Mouse (Mus musculus) forebrain, embryonic 12.5 days (tissue): Measurements from ENCODE around the gene Cipc. TPM values are rescaled to one million over a fixed set of nuclear protein-coding genes. Genes with fewer than 3 reads are reported as not detected.

ENCODE experiments used
- ATAC-seq: fragments of 200-750 bp; cut with Nextera tagmentation; 2 replicates; pipeline ENCODE4 v1.8.0; 2017; ENCODE audit warnings: moderate TSS enrichment; ENCODE audit not compliant: low FRiP score
- H3K27ac ChIP-seq: fragments of 300-500 bp; sonication (generic); 2 replicates; pipeline ENCODE4 v1.5.1; 2016; ENCODE audit warnings: mild to moderate bottlenecking
- H3K27me3 ChIP-seq: fragments of 300-500 bp; sonication (generic); 2 replicates; pipeline ENCODE4 v1.6.1; 2016; ENCODE audit warnings: mild to moderate bottlenecking
- H3K36me3 ChIP-seq: fragments of 300-500 bp; sonication (generic); replicated peaks from 2 replicates; pipeline ENCODE4 v1.6.1; 2016; ENCODE audit warnings: mild to moderate bottlenecking
- H3K4me1 ChIP-seq: fragments of 300-500 bp; sonication (generic); 2 replicates; pipeline ENCODE4 v1.6.1; 2016
- H3K4me2 ChIP-seq: fragments of 300-500 bp; sonication (generic); 2 replicates; pipeline ENCODE4 v1.6.1; 2016; ENCODE audit warnings: mild to moderate bottlenecking, moderate library complexity
- H3K4me3 ChIP-seq: fragments of 300-500 bp; sonication (generic); replicated peaks from 2 replicates; pipeline ENCODE4 v1.5.1; 2016; ENCODE audit warnings: mild to moderate bottlenecking
- H3K9ac ChIP-seq: fragments of 300-500 bp; sonication (generic); 2 replicates; pipeline ENCODE4 v1.6.1; 2016; ENCODE audit warnings: mild to moderate bottlenecking
- H3K9me3 ChIP-seq: fragments of 300-500 bp; sonication (generic); 2 replicates; pipeline ENCODE4 v1.6.1; 2016
- WGBS: fragments of 180-500 bp; shearing (Covaris S2); methylation state at CpG from one replicate; pipeline ENCODE4 v1.1.7; 2016; 5-methylcytosine and 5-hydroxymethylcytosine counted together
- polyA plus RNA-seq: library from polyadenylated mRNA; unstranded; fragments of >200 nt; fragmentation: Nextera tagmentation; extraction: Ambion mirVana; gene quantifications from 2 replicates; pipeline ENCODE4 v1.2.1, GENCODE M21; 2016

Cipc gene
- 49.5 and 51.4 TPM in 2 replicates for polyA plus RNA-seq

DNA sequence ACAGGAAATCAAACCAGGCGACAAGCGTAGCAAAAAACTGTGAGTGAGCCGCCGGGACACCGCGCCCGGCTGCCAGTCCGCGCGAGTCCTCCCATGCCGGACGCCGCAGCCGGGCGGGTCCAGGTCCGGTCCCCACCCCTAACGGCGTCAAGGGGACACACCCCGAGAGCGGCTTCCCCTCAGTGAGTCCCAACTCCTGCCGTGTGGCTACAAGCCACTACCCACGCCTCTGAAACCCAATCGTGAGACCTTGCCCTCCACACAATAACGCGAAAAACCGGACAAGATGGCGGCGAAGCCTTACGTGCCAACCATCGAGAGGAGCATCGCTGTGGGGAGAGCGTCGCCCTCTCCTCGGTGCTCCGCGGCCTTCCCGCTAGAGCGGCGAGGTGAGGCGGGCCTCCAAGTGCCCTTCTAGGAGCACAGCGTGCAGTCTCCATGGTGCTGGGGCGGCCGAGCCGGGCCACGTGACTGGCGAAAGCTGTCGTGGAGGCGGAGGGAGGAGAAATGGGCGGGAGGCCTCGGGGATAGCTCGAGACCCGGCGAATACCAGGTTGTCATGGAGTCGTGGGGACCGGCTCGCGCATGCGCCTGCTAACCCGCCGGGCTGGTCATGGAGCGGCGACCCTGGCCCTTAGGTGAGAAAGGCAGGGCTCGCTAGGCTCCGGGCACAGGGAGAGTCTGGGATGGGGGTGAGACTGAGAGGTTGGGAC is at the start of gene Cipc:
Cipc (plus strand) TSS at position 182 of the 713 bp plus-strand sequence.
- ATAC-seq = peak; percentile 97
- H3K4me1 ChIP-seq = peaks cover 57% of the 10 kb centered on the region
- H3K9ac ChIP-seq = peak within 1 kb of the TSS; percentile 91
- no peaks in the 10 kb centered on the region for H3K27me3 ChIP-seq
- H3K36me3 ChIP-seq = peaks cover 4% of the 10 kb centered on the region; the same call in 1 of the 2 replicates
- H3K9me3 ChIP-seq = no peaks in the 10 kb centered on the region
- peak within 1 kb of the TSS; percentile 64 for H3K4me3 ChIP-seq
- WGBS = under 1% methylated on average over 64 of the region's 64 CpGs
- peak within 1 kb of the TSS; percentile 94 for H3K4me2 ChIP-seq
- H3K27ac ChIP-seq = peak within 1 kb of the TSS; percentile 99

DNA sequence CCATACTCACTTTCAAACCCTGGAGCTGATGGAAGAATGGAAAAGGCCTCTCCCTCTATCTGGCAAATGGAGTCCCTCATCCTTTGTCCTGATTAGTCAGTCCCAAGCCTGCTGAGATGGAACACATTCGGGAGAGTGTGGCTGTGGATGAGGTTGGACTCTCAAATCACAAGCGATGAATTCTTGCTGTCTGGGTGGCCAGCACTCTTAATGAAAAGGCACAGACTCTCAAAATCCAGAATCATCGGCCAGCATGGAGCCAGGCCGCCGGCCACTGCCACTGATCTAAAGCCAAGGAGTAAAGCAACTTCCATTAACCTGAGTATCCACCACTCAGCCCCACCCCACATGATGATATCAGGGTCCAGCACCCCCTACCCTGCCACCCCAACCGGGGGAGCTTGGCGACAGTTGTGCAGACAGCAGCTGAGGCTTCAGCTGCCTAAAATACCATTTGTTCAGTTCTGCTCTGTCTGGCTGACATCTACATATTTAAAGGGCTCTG is 49.0 kb upstream of the Cipc start:
- Histone ChIP-seq H3K36me3 (no peaks in the 10 kb centered on the region), H3K9me3 (no peaks in the 10 kb centered on the region), H3K4me3 (no peak overlapping the region), H3K27ac (peak overlapping the region; percentile 98), H3K4me2 (peak overlapping the region; percentile 63), H3K4me1 (peaks cover 67% of the 10 kb centered on the region), H3K9ac (peak overlapping the region; percentile 36), H3K27me3 (no peaks in the 10 kb centered on the region)
- WGBS = 39% methylated on average over 7 of the region's 7 CpGs
- ATAC-seq = no peak

DNA sequence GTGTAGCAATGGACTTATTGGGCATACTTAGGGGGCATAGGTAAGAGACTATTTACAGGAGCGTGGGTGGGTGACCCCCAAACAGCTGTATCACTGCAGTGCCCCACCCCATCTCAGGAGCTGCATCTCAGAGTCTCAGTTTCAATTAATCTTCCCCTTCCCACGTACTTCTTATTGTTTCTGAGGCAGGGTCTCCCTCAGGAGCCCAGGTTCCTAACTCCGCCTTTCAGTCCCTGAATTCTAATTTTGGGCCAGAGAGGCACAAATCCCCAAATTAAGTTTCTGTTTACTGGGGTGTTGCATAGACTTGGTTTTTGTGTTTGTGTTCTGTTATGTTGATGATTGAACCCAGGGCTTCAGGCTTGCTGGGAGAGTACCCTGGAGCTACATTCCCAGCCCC is 48.4 kb upstream of the Cipc start:
- Histone ChIP-seq H3K9me3 (no peaks in the 10 kb centered on the region), H3K27me3 (no peaks in the 10 kb centered on the region), H3K36me3 (no peaks in the 10 kb centered on the region), H3K9ac (peak overlapping the region; percentile 36), H3K27ac (peak overlapping the region; percentile 98), H3K4me3 (no peak overlapping the region), H3K4me2 (0 out of 2 replicates have a peak overlapping the region, but pooled peaks have one; percentile 63), H3K4me1 (peaks cover 61% of the 10 kb centered on the region)
- ATAC-seq = no peak
- WGBS = 43% methylated on average over 3 of the region's 3 CpGs

DNA sequence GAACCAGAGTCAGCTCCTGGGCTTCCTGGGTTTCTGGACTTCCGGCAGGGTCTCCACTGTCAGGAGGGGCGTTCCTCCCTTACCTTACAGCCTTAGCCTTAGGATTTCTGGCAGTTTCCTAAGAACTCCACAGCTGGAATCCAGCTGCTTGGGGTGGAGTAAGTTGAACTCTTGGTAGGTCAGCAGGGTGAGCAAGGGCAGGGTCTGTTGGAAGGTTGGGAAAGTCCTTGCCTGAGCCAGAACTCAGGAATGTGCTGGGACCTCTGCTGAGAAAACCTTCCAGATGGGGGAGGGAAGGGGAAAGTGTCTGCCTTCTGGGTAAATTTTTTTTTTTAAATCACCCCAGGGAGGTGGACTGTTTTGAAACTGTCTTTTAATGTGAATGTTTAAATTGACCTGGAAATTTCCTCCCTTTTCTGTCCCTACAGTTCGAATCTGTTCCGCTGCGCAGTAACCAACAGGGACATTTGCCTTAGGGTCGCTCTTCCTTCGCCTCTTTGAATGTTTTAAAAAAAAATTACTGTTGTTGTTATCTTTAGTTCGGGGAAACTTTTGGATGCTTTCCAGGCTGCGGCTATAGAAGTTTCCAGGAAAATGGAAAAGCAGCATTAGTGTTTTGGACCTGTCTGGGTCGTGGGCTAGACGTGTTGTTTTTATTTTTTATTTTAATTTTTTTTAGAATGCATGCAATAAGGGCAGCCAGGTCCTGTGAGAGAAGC is 47.2 kb upstream of the Cipc start:
- WGBS = 76% methylated on average over 11 of the region's 11 CpGs
- peaks cover 56% of the 10 kb centered on the region for H3K4me1 ChIP-seq
- H3K9ac ChIP-seq = no peak overlapping the region
- peak overlapping the region; percentile 9; the same call in 1 of the 2 replicates for H3K27ac ChIP-seq
- no peak for ATAC-seq
- H3K4me2 ChIP-seq = no peak overlapping the region
- H3K27me3 ChIP-seq = no peaks in the 10 kb centered on the region
- no peaks in the 10 kb centered on the region for H3K9me3 ChIP-seq
- H3K4me3 ChIP-seq = no peak overlapping the region
- H3K36me3 ChIP-seq = no peaks in the 10 kb centered on the region

DNA sequence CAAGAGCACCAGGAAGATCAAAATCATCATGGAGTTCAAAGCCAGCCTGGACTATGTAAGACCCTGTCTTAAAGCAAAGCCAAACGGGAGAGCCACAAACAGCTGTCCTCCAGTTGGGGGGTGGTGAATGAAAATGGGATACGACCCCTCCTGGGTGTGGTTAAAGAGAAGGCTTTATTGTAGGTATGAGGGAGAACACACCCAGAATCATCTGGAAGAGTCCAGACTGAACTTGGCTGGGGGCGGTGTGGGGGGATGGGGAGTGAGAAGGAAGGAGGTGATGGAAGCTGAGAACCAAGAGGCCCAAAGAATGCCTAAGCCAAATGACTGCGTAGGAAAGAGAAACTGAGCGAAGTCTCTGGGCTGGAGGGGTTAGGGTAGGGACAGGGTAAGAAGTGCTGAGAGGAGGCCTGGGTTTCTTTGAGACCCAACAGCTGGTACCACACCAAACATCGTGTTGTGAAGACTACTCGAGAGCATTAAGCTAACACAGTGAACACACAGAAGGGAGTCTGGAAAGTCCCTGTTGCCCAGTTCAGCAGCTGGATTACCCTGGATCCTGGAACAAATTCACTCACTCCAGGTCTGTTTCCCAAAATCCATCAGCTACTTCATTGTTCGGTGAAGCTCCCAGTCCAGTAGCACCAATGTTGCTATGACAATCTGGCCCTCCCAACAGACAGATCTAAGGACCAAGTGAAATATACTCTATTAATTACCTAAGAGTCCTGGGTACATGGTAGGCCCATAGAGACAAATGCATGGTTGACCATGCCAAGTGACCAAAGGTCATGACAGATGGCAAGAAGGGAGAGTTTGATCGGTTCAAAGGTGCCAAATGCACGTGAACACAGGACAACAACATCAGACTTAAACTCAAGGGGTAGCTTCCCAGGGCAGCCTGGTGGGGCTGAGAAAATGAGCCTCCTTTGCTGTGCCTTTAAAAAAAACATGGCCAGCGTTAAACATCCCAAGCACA is 42.7 kb upstream of the Cipc start:
- ATAC-seq = no peak
- no peak overlapping the region for H3K4me2 ChIP-seq
- H3K4me3 ChIP-seq = no peak overlapping the region
- H3K9ac ChIP-seq = no peak overlapping the region
- H3K4me1 ChIP-seq = peaks cover 26% of the 10 kb centered on the region
- 86% methylated on average over 11 of the region's 11 CpGs for WGBS
- H3K9me3 ChIP-seq = no peaks in the 10 kb centered on the region
- H3K36me3 ChIP-seq = no peaks in the 10 kb centered on the region
- H3K27me3 ChIP-seq = 0 out of 2 replicates have a peak, but pooled peaks cover 4% of the 10 kb centered on the region
- no peak overlapping the region for H3K27ac ChIP-seq

DNA sequence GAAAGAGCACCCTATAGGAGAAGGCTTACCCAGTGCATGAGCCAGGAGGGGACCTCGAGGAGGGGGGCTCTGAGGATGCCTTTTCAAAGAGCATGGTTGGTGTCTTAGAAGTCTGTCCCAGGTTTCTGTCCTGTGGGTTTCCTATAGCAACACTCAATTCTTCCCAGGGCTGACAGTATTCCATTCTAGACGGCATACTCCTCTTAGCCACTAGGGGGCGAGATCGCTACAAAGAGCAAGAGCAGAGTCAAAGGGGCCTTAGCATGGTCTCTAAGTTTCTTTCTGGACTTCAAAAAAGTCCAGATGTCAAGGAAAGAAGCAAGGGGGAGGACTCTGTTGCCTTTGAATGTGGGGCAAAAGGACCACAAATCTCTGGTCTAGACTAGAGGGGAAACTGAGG is 41.6 kb upstream of the Cipc start:
- H3K4me2 ChIP-seq = no peak overlapping the region
- H3K9me3 ChIP-seq = no peaks in the 10 kb centered on the region
- no peak overlapping the region for H3K4me3 ChIP-seq
- H3K36me3 ChIP-seq = no peaks in the 10 kb centered on the region
- H3K27me3 ChIP-seq = 0 out of 2 replicates have a peak, but pooled peaks cover 4% of the 10 kb centered on the region
- H3K4me1 ChIP-seq = peaks cover 23% of the 10 kb centered on the region
- no peak overlapping the region for H3K9ac ChIP-seq
- ATAC-seq = no peak; the same call in 1 of the 2 replicates
- WGBS = 13% methylated on average over 4 of the region's 4 CpGs
- H3K27ac ChIP-seq = no peak overlapping the region

DNA sequence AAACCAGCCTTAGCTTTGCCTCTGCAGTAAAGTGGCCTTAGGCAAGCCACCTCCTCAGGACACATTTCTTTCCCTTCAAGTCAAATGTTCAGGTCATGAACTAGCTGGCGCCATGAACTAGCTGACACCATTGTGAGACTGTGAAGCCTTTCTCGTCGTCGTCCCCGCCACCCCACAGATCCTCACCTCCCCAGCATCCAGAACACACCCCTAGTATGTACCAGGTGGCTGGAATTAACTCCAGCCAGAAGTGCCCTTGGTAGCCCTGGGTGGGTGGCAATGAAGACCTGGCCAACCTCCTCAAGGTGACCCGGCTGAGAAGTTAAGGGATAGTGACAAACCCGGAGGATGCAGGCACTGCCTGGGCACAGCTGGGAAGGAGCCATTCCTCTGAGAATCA is 41.0 kb upstream of the Cipc start:
- WGBS = 65% methylated on average over 7 of the region's 7 CpGs
- Histone ChIP-seq H3K4me2 (no peak overlapping the region), H3K27ac (no peak overlapping the region), H3K27me3 (0 out of 2 replicates have a peak, but pooled peaks cover 4% of the 10 kb centered on the region), H3K9ac (no peak overlapping the region), H3K9me3 (no peaks in the 10 kb centered on the region), H3K4me3 (no peak overlapping the region), H3K4me1 (peaks cover 25% of the 10 kb centered on the region), H3K36me3 (no peaks in the 10 kb centered on the region)
- no peak; the same call in 1 of the 2 replicates for ATAC-seq

DNA sequence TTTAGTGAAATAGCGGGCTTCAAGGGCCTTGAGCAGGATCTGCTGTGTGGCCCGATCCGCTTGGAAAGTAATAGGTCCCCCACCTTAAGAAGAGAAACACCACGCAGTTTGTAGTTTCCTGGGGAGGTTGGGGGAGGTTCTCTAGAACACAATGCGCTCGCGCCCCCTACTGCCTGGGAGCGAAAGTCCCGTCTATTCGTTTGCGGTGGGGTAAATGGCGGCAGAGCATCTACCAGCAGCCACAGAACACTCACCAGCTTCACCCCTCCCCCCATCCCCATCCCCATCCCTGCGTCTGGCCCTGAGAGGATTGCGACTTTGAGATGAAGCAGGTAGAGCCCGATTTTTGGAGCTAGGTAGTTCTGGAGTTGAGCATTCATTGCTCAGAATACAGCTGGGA is 40.4 kb upstream of the Cipc start:
- Histone ChIP-seq H3K4me1 (peaks cover 28% of the 10 kb centered on the region), H3K4me3 (no peak overlapping the region), H3K4me2 (no peak overlapping the region), H3K27ac (no peak overlapping the region), H3K9ac (no peak overlapping the region; the same call in 1 of the 2 replicates), H3K27me3 (0 out of 2 replicates have a peak, but pooled peaks cover 4% of the 10 kb centered on the region), H3K9me3 (no peaks in the 10 kb centered on the region), H3K36me3 (no peaks in the 10 kb centered on the region)
- 3% methylated on average over 15 of the region's 15 CpGs for WGBS
- peak; percentile 57 for ATAC-seq

DNA sequence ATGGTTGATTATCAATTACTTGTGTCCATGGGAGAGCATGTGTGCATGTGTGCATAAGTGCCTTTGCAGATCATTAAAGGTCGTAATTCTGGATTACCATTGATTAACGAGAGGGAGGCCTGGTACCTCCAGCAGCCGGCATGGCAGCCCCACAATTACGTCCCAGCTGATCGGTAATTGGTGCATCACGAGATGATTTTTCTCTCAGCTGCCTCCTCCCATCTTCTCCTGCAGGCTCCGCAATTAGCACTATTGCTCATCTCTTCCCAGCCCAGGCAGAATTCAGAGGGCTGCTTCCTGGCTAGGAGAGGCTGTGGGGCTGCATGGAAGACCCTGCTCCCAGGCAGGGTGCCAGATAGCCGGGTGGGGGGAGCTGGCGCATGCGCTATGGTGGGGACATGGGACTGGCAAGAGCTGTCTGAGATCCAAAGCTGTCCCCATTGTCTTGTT is 35.3 kb upstream of the Cipc start:
- WGBS = 27% methylated on average over 10 of the region's 10 CpGs
- H3K4me1 ChIP-seq = peaks cover 51% of the 10 kb centered on the region
- peak overlapping the region; percentile 94 for H3K27ac ChIP-seq
- H3K9me3 ChIP-seq = no peaks in the 10 kb centered on the region
- no peaks in the 10 kb centered on the region for H3K36me3 ChIP-seq
- peaks cover 11% of the 10 kb centered on the region; the same call in 1 of the 2 replicates for H3K27me3 ChIP-seq
- H3K4me2 ChIP-seq = peak overlapping the region; percentile 34; the same call in 1 of the 2 replicates
- 0 out of 2 replicates have a peak overlapping the region, but pooled peaks have one; percentile 25 for H3K9ac ChIP-seq
- peak; percentile 86 for ATAC-seq
- H3K4me3 ChIP-seq = no peak overlapping the region

DNA sequence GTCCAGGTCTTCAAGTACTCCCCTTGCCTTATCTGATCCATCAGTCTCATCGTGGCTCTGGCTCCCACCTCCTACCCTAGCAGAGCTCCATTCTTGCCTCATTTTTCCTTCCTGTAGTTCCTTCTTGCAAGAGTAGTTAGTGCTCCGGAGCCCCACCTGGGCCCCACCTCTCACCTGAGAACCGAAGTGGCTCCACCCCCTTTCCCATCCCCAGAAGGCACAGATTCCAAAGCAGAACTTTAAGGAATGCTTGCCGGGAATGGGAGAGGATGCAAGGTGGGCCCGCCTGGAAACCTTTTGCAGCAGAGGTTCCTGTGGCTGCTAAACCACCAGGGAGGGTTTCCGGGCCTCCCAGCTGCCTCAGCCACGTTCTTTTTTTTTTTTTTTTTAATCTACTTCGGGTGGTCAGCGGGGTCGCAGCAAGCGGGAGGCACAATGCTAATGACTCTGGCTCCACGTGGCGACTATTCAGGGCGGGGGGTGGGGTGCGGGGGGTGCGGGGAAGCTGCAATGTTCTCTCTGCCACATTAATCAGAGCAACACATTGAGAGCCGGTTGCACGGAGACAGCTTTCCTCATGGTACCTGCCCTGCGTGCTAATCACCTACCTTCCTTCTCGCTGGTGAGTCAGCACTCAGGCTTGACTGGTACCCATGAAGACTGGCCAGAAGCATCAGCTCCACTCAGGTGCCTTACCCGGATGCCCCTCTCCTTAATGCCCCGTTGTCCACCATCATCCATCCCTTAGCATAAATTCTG is 34.3 kb upstream of the Cipc start:
- H3K36me3 ChIP-seq = no peaks in the 10 kb centered on the region
- 8% methylated on average over 22 of the region's 22 CpGs for WGBS
- H3K4me3 ChIP-seq = no peak overlapping the region
- peaks cover 52% of the 10 kb centered on the region for H3K4me1 ChIP-seq
- H3K27ac ChIP-seq = peak overlapping the region; percentile 94
- H3K9ac ChIP-seq = 0 out of 2 replicates have a peak overlapping the region, but pooled peaks have one; percentile 25
- H3K27me3 ChIP-seq = peaks cover 7% of the 10 kb centered on the region; the same call in 1 of the 2 replicates
- H3K9me3 ChIP-seq = no peaks in the 10 kb centered on the region
- H3K4me2 ChIP-seq = peak overlapping the region; percentile 34
- ATAC-seq = peak; percentile 22; the same call in 1 of the 2 replicates

DNA sequence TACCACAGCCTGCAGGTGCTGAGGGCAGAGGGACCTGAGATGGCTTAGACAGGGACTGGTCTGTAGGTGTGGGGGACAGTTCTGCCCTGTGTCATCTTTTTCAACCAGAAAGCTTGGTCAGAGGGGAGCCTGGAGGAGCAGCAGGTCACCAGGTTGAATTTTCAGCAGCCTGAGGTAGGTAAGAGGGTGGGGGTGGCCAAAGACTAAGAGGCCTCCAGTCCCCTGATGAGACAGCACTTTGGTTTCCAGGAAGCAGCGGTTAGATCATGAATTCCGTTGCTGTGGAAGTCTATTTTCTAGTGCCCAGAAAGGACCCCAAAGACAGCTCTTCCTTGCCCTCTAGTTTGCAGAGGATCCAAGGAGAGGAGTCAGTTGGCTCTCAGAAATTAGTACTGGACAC is 32.5 kb upstream of the Cipc start:
- 73% methylated on average over 2 of the region's 2 CpGs for WGBS
- Histone ChIP-seq H3K4me2 (no peak overlapping the region), H3K27ac (no peak overlapping the region), H3K4me3 (no peak overlapping the region), H3K9me3 (no peaks in the 10 kb centered on the region), H3K4me1 (peaks cover 70% of the 10 kb centered on the region), H3K27me3 (peaks cover 7% of the 10 kb centered on the region; the same call in 1 of the 2 replicates), H3K9ac (no peak overlapping the region), H3K36me3 (no peaks in the 10 kb centered on the region)
- ATAC-seq = no peak
